Mouse (Mus musculus): Measurements from ENCODE around the gene Rpusd4.

The Rpusd4 gene

GRCm38 (mm10) chr9:35267146-35267975, at the start of gene Rpusd4, which contains the start of gene Fam118b:
Rpusd4 (plus strand) TSS chr9:35267865.
Fam118b (minus strand) TSS chr9:35267805.
- DNase-seq (ENCODE audit: low read depth, low spot score) = peak; percentile 85

GRCm38 (mm10) chr9:35217963-35218362, 49.7 kb upstream of the Rpusd4 start:
- no peak for DNase-seq (ENCODE audit: low read depth, low spot score)

- DNase-seq (ENCODE audit: low read depth, low spot score) = no peak
Observed at GRCm38 (mm10) chr9:35223466-35223865, 44.2 kb upstream of the Rpusd4 start.

GRCm38 (mm10) chr9:35228671-35229070, 39.0 kb upstream of the Rpusd4 start:
- no peak for DNase-seq (ENCODE audit: low read depth, low spot score)

GRCm38 (mm10) chr9:35235996-35236395, 31.7 kb upstream of the Rpusd4 start:
- no peak for DNase-seq (ENCODE audit: low read depth, low spot score)

- DNase-seq (ENCODE audit: low read depth, low spot score) = no peak
Observed at GRCm38 (mm10) chr9:35238371-35238770, 29.3 kb upstream of the Rpusd4 start.

GRCm38 (mm10) chr9:35238915-35239571, 28.6 kb upstream of the Rpusd4 start:
- no peak for DNase-seq (ENCODE audit: low read depth, low spot score)

GRCm38 (mm10) chr9:35239734-35240133, 27.9 kb upstream of the Rpusd4 start:
- DNase-seq (ENCODE audit: low read depth, low spot score) = no peak

- no peak for DNase-seq (ENCODE audit: low read depth, low spot score)
Observed at GRCm38 (mm10) chr9:35247405-35247804, 20.3 kb upstream of the Rpusd4 start.

GRCm38 (mm10) chr9:35249476-35249875, 18.2 kb upstream of the Rpusd4 start:
- no peak for DNase-seq (ENCODE audit: low read depth, low spot score)

- no peak for DNase-seq (ENCODE audit: low read depth, low spot score)
Observed at GRCm38 (mm10) chr9:35257365-35257764, 10.3 kb upstream of the Rpusd4 start.

- no peak for DNase-seq (ENCODE audit: low read depth, low spot score)
Observed at GRCm38 (mm10) chr9:35262418-35262817, 5.2 kb upstream of the Rpusd4 start.

- DNase-seq (ENCODE audit: low read depth, low spot score) = no peak
Observed at GRCm38 (mm10) chr9:35263431-35263830, 4.2 kb upstream of the Rpusd4 start.

- no peak for DNase-seq (ENCODE audit: low read depth, low spot score)
Observed at GRCm38 (mm10) chr9:35264509-35264908, 3.2 kb upstream of the Rpusd4 start.

- no peak for DNase-seq (ENCODE audit: low read depth, low spot score)
Observed at GRCm38 (mm10) chr9:35267976-35268715, 481 bp downstream of the Rpusd4 start.

GRCm38 (mm10) chr9:35277855-35278365, 10.2 kb downstream of the Rpusd4 start:
- DNase-seq (ENCODE audit: low read depth, low spot score) = no peak

GRCm38 (mm10) chr9:35278451-35278850, 10.8 kb downstream of the Rpusd4 start:
- DNase-seq (ENCODE audit: low read depth, low spot score) = no peak

GRCm38 (mm10) chr9:35282006-35282850, 14.6 kb downstream of the Rpusd4 start:
- DNase-seq (ENCODE audit: low read depth, low spot score) = no peak

- no peak for DNase-seq (ENCODE audit: low read depth, low spot score)
Observed at GRCm38 (mm10) chr9:35282851-35283200, 15.2 kb downstream of the Rpusd4 start.

- no peak for DNase-seq (ENCODE audit: low read depth, low spot score)
Observed at GRCm38 (mm10) chr9:35283415-35284069, 15.9 kb downstream of the Rpusd4 start.

- no peak for DNase-seq (ENCODE audit: low read depth, low spot score)
Observed at GRCm38 (mm10) chr9:35284351-35284750, 16.7 kb downstream of the Rpusd4 start.

Measured in retina, postnatal 7 days (tissue).